Mouse (Mus musculus) heart, adult 9 months (tissue): ENCODE measurements at regions not wholly inside any gene's neighbourhood (a gene's known extent, or its start where the extent isn't known, plus 50 kb on each side); places are given as distances from the start of the nearest gene placed in this dataset.
"Not testable (repeated sequence)": the region's sequence is repeated elsewhere in the genome, so short reads cannot be mapped to it uniquely, and the experiment has no call there.

ENCODE experiments used
- DNase-seq, 2 experiments: peaks; one replicate each; pipeline ENCODE4 v3.0.0; 2022; ENCODE audit warnings: low spot score in 2 of 2

DNA sequence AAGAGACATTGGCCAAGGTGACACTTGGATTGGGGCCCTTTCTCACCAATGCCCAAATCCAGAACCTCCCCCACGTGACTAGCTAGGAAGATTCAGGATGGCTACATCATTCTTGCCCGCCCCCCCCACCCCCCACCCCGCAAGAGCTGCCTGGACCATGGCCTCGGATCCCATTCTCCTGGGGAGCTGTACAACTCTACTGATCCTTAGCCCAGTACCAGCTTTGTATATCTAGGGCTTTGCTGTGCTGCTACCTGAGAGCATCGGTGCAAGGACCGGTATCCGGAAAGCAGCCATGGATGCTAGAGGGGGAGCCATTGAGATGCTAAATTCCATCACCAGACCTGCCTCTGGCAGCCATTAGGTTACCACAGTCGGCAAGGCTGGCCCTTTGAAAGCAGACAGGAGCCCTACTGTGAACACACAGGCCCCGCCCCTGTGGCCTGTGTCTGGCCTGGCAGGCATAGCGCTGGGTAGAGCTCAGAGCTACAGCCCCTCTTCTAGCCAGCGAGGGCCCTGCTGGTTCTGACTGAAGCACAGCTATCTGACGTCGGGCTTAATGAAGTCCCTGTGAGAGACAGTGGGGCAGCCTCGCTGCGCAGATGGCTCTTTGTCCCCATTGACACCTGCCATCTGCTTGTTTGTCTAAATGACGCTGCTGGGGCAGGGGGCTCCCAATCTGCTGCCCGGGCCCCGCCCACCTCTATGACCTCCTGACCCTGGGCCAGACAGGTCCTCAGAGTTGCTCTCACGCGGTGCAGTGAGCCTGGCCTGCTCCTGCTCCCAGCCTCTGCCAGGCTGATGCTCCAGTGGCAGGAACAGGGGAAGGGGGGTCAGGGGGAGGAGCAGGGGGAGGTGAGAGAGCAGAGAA is 128.9 kb downstream of the Dll1 start:
- no peak for DNase-seq

GRCm38 (mm10) chr17:15242976-15243635 is 133.6 kb downstream of the Dll1 start:
- no peak for DNase-seq

- DNase-seq = no peak
These were observed 134.3 kb downstream of the Dll1 start for GRCm38 (mm10) chr17:15242356-15242755.

DNA sequence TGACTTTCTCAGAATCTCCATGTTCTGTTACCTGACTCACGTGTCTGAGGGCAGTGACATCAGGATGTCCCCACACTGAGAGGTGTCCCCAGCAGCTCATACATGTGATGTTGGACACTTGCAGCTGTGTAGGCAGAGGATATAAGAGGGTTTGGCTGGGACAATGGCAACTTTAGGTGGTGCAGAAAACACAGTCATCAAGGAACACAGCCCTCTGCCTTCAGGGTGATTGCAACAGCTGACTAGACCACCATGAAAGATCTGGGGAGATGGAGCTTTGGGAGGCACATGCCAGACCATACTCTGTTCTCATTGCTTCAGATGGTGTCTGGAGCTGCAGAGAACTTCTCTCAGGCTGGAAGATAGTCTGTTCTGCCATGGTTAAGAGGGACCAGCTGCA is 135.2 kb downstream of the Dll1 start:
- no peak for DNase-seq

- not testable (repeated sequence) for DNase-seq
These were observed 136.0 kb downstream of the Dll1 start for GRCm38 (mm10) chr17:15240641-15241040.

GRCm38 (mm10) chr17:15240011-15240410 is 136.7 kb downstream of the Dll1 start:
- no peak for DNase-seq

DNA sequence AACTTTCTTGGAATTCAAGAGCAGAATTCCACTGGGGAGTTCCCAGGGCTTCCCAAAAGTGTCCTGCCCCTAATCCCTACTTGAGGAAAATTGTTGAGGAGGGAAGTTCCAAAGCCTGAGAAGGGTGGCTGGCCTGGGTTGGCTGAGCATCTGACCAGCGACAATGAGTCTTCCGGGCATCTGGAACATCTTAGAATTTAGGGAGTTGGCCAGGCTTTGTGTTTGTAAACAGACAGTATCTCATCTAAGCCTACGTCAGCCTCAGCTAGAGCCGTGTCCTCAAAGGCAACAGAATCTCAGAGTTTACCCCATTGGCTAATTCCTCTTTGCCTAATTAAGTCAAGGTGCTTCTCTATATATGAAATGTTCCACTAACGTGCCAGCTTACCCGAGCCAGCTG is 141.6 kb downstream of the Dll1 start:
- no peak for DNase-seq

DNA sequence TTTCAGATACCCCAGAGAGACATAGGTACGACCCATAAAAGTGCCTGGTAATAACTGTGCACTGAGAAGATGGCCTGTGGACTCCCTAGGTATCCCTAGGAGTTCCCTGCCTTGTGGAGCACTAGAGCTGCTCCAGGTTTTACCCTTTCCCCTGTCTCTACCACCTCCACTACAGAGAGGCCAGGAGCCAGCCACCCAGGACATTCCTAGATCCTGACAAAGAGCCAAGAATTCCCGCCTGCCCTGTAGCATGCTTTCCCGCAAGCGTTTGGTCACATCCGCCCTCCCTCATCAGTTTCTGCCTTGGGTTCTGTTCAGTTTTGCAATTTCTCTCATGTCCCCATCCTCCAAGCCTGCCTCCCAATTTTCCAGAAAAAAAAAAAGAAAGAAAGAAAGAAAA is 145.5 kb downstream of the Dll1 start:
- no peak for DNase-seq

DNA sequence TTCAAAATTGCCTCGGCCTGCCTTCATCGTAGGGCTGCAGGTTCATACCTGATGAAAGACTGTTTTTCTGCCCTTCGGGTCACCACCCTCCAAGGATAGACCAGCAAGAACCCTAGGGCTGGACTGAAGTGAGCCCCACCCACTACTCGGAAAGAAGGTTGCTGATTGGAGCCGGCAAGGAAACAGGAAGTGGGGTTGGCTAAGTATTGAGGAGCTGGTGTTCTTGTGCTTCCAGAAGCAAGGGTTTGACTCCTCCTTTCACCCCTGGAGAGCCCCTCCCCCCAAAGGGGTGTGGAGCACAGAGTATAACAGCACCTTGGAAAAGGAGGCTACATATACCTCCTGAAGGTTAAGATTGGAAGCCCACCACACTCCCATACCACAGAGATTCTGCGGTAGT is 147.5 kb downstream of the Dll1 start:
- no peak for DNase-seq

DNA sequence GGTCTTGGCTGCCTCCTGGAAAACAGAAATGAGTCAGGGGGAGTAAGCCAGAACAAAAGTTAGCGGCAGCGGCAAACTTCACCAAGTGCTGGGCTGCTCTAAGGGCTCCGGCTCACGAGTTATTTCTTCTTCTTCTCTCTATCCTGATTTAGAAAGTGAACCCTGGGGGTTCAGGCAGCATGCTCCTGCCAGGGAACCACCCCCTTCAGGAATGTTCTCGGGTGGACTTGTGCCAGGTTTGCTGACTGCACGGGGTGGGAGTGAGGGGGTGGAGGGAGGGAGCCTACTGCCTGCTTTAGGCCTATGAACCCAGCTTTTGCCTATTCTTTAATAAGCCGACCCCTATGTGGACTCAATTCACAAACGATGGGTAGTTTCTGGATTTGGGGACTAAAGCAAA is 148.6 kb downstream of the Dll1 start:
- DNase-seq = no peak

GRCm38 (mm10) chr17:15223826-15224225 is 152.8 kb downstream of the Dll1 start:
- no peak for DNase-seq

DNA sequence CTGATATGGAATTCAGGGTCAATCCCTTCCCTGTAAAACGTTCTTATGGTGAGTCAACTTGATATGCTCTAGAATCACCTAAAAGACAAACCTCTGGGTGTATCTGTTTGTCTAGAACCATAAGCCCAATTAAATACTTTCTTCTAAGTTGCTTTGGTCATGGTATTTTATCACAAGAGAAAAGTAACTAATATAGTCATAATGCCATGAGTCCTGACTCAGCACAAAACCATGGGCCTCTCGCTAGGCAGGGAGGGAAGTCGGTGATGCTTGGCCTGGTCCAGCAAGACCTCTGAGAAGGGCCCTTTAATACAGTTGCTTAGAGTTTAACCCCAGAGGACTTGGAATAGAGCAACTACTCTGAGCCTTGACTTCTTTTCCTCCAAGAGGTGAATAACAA is 153.7 kb downstream of the Dll1 start:
- DNase-seq = no peak

DNA sequence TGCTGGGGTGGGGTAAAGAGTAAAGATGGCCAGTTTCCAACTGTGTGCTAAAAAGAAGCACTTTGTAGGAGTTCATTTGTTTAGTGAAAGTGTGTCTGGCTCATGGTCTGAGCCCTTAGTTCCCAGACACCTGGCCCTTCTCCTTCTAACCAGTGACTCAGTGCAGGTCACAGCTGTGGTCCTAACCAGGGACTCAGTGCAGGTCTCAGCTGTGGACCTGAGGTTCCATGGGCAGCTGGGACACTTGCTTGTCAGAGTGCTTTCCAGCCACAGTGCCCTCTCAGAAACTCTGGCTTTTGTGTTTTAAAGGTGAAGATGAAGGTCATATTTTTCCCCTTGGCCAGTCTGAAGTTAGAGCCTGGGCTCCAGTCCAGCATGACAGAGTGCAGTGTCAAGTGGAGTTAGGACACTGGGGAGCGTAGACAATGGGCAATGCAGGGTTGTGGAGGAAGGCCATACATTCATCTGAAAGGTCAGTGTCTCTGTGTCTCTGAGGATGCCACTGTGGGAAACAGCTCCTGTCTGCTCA is 162.5 kb downstream of the Dll1 start:
- DNase-seq = no peak

DNA sequence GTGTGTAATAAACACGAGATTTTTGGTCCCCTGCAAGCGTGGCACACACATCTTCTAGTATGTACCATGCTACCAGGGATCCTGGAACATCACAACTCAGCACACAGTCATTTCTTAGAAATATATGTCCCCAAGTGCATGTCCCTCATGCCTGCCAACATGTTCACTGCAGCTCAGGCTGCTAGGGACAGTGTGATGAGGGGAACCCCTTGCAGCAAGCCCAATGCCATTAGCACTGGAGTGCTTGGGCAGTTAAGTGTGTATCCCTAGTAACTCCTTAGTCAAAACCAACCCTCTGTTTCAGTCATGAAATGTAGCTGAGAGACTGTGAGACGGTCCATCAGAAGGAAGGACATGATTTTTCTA is 167.5 kb upstream of the Gm3448 start:
- no peak for DNase-seq

DNA sequence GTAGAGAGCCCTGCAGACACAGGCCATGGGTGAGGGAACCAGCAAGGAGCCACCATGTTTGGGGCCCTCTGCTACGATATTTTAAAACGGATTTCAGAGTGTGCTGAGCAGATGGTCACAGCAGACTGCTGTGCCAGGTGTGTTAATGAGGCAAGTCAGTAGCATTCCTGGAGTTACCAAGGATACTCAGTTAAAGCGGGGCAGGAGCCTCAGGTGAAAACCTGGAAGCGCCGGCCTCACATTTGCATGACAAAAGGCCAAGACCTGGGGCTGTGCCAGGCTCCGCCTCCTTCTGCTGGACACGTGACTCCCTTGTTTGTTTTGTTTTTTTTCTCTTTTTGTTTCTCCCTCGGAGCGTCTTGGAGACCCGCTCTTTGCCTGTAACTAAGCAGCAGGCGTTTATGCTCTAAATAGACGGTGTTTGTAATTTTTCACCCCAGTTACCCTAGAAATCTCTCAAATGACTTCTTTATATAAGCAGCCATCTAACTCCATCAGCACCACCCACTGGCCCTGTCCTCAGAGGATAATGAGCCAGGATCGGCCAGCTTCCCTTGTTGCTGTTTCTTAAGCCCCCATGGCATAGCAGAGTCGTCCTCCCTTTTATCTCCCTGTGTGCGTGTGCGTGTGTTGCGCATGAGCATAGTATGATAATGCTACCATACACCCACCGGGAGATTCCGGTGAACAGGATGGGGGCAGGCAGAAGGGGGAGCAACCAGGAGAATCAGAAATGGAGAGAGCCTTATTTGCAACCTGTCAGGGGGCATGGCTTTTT is 166.9 kb upstream of the Gm3448 start:
- DNase-seq = no peak

DNA sequence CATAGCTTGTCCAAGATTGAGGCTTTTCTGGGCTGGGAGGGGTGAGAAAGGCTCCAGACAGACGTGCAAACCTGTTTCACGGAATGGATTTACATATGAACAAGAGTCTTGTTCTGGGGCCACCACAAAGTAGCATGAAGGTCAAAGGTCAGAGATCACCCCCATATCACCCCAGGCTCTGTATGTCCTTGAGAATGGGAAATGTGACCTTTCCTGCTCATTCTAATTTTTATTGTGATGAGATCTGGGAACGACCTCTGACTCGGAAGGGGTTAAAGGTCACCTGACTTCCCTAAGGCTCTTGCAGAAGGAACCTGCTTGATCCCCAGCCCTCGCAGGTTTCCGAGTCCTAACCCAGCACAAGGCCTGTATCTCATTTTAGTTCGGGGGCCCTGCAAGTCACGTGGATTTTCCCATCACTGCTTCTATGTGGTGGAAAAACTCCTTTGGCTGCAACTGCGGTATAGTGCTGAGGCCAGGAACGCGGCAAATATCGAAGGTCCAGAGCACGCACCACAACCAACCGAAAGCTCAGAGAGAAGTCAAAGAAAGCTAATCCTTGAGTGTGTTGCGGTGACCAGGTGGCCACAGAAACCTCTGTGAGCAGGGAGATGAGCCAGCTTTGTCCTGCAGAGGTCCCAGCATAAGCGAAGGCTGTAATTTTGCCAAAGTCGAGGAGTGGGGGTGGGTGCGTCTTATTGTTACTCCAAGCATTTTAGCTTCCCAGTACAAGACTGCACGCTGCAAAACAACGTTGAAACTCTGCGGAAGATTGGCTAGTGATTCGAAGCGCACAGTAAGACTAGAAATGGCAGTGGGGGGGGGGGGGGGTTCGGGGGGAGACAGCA is 166.1 kb upstream of the Gm3448 start:
- DNase-seq = no peak

GRCm38 (mm10) chr17:15205799-15206198 is 164.5 kb upstream of the Gm3448 start:
- DNase-seq = no peak

DNA sequence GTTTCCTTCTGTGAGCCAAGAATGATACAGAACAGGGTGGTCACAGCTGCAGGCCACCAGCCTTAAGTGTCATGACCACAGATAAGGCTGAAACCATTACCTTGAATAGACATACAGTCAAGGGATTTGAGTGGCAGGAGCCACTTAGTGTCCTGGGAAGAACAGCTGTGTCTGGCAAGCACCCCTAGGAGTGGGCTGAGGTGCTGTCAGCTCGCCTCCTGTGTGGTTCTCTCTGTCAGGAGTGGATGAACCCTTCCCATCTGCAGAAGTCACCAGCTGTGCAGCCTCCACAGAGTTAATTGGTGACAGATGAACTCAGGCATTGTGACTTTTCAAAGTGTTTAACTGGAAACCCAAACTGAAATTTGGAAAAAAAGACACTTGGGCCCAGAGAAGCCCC is 163.2 kb upstream of the Gm3448 start:
- DNase-seq = no peak

- no peak for DNase-seq
These were observed 157.9 kb upstream of the Gm3448 start for GRCm38 (mm10) chr17:15199235-15199634.

DNA sequence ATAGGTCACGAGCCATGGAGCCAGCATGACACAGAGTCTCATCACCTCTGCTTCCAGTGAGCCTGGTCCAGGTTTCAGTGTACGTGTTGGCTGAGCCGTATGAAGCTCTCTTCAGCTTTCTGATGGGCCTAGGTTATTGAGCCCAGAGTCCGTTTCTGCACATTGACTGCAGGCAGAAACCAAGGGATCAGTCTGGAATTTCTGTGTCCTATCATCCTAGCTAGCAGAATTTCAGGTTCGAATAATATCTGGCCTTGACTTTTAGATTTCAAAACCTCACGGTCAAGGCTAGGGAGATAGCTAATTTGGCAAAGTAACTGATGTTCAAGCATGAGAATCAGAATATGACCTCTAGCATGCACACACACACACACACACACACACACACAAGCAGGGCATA is 156.0 kb upstream of the Gm3448 start:
- DNase-seq = no peak

- no peak for DNase-seq
These were observed 154.5 kb upstream of the Gm3448 start for GRCm38 (mm10) chr17:15195819-15196218.
